Mouse (Mus musculus) c-Kit-positive CD71-negative TER-119-negative erythroid progenitor cells, embryonic 14.5 days (primary cell): ENCODE results near the gene Evi5.

Source experiments
- DNase-seq: peaks from one replicate; pipeline ENCODE4 v3.0.0-alpha.2; 2013; ENCODE audit warnings: low read depth

The Evi5 gene

GRCm38 (mm10) chr5:107749229-107749916 lies 125.5 kb downstream of the Evi5 start:
- no peak for DNase-seq

- no peak for DNase-seq
Observed at GRCm38 (mm10) chr5:107739023-107739422, 135.9 kb downstream of the Evi5 start.

GRCm38 (mm10) chr5:107738296-107738695 lies 136.6 kb downstream of the Evi5 start:
- no peak for DNase-seq

GRCm38 (mm10) chr5:107736171-107736570 lies 138.7 kb downstream of the Evi5 start:
- no peak for DNase-seq

GRCm38 (mm10) chr5:107731844-107732243 lies 143.1 kb downstream of the Evi5 start:
- no peak for DNase-seq

GRCm38 (mm10) chr5:107731408-107731807 lies 143.5 kb downstream of the Evi5 start:
- no peak for DNase-seq

- no peak for DNase-seq
Observed at GRCm38 (mm10) chr5:107727007-107727402, 147.9 kb downstream of the Evi5 start.

- no peak for DNase-seq
Observed at GRCm38 (mm10) chr5:107726281-107727006, 148.5 kb downstream of the Evi5 start.

- peak; percentile 31 for DNase-seq
Observed at GRCm38 (mm10) chr5:107725435-107726261, 149.3 kb downstream of the Evi5 start, which contains the start of gene Gfi1. Gene Gfi1, minus strand, starts transcription at chr5:107726036.

GRCm38 (mm10) chr5:107724661-107725434 lies 150.1 kb downstream of the Evi5 start:
- DNase-seq: no peak

GRCm38 (mm10) chr5:107723541-107724511 lies 151.1 kb downstream of the Evi5 start:
- no peak for DNase-seq

GRCm38 (mm10) chr5:107722661-107723532 lies 152.0 kb downstream of the Evi5 start:
- no peak for DNase-seq

- no peak for DNase-seq
Observed at GRCm38 (mm10) chr5:107721638-107722011, 153.3 kb downstream of the Evi5 start.

- DNase-seq: no peak
Observed at GRCm38 (mm10) chr5:107720991-107721637, 153.8 kb downstream of the Evi5 start.

GRCm38 (mm10) chr5:107720511-107720910 lies 154.4 kb downstream of the Evi5 start:
- DNase-seq: no peak

- DNase-seq: no peak
Observed at GRCm38 (mm10) chr5:107719786-107720185, 155.1 kb downstream of the Evi5 start.

- no peak for DNase-seq
Observed at GRCm38 (mm10) chr5:107719209-107719608, 155.7 kb downstream of the Evi5 start.

- no peak for DNase-seq
Observed at GRCm38 (mm10) chr5:107717871-107718361, 157.0 kb downstream of the Evi5 start.

GRCm38 (mm10) chr5:107711689-107712088 lies 163.2 kb downstream of the Evi5 start:
- no peak for DNase-seq
